29 mouse cellular contexts compared by ENCODE assay signal in genomic region chr1:39751537-39751936, GRCm38 (mm10). TPM values are rescaled to one million over a fixed set of nuclear protein-coding genes. Genes with fewer than 3 reads are reported as not detected.
"Had no signal": no experiment of that assay in that cellular context is flagged by ENCODE, and none has a peak within 500 bp of the region (broad histone marks: within the 10 kb centered on the region; RNA-seq: fewer than 3 reads in every experiment).

No protein-coding gene starts in this region.

- H3K9me3 ChIP-seq: lung, embryonic 15.5 days; midbrain, embryonic 13.5 days; midbrain, embryonic 15.5 days; neural tube, embryonic 13.5 days; neural tube, embryonic 15.5 days; stomach, embryonic 15.5 days had no signal

- H3K27me3 ChIP-seq: lung, embryonic 15.5 days; midbrain, embryonic 13.5 days; midbrain, embryonic 15.5 days; neural tube, embryonic 13.5 days; neural tube, embryonic 15.5 days; stomach, embryonic 15.5 days had no signal

- H3K4me3 ChIP-seq: lung, embryonic 15.5 days; megakaryocyte, embryonic 14.5 days; midbrain, embryonic 13.5 days; midbrain, embryonic 15.5 days; neural tube, embryonic 13.5 days; neural tube, embryonic 15.5 days; stomach, embryonic 15.5 days had no signal

- H3K36me3 ChIP-seq: lung, embryonic 15.5 days; midbrain, embryonic 13.5 days; midbrain, embryonic 15.5 days; neural tube, embryonic 13.5 days; neural tube, embryonic 15.5 days; stomach, embryonic 15.5 days had no signal

- H3K4me2 ChIP-seq: lung, embryonic 15.5 days; midbrain, embryonic 11.5 days; midbrain, embryonic 13.5 days; midbrain, embryonic 15.5 days; neural tube, embryonic 13.5 days; neural tube, embryonic 15.5 days; stomach, embryonic 15.5 days had no signal

- H3K27ac ChIP-seq: lung, embryonic 15.5 days; macrophage; midbrain, embryonic 13.5 days; midbrain, embryonic 15.5 days; neural tube, embryonic 13.5 days; neural tube, embryonic 15.5 days; stomach, embryonic 15.5 days; stomach, postnatal 0 days had no signal

- H3K9ac ChIP-seq: liver, postnatal 0 days; lung, embryonic 15.5 days; midbrain, embryonic 13.5 days; midbrain, embryonic 15.5 days; neural tube, embryonic 13.5 days; neural tube, embryonic 15.5 days; stomach, embryonic 15.5 days had no signal

- H3K4me1 ChIP-seq: midbrain, embryonic 15.5 days had no signal

- ATAC-seq: liver, postnatal 0 days; lung, postnatal 0 days; midbrain, embryonic 13.5 days; midbrain, embryonic 15.5 days had no signal

- DNase-seq: liver, postnatal 0 days; lung, adult 2 months; lung, postnatal 14 days; lung, postnatal 36 days; retina, postnatal 1 day; right cerebral cortex, adult 18-20 months; right cerebral cortex, postnatal 25 days; right cerebral cortex, postnatal 4 days; thymus, adult 2 months; thymus, postnatal 25 days had no signal

RNA-seq across cellular contexts. Expression of gene Rfx8, which starts 30.7 kb away (rescaled TPM):
- polyA plus RNA-seq: liver, postnatal 0 days; macrophage; small intestine, adult 2 months had no signal

RNA-seq across cellular contexts. Expression of gene Gm3646, which starts 53.6 kb away (rescaled TPM):
- total RNA-seq: megakaryocyte progenitor cell, adult 5-6 weeks; midbrain, postnatal 0 days; monocyte, adult 5-6 weeks had no signal
- polyA plus RNA-seq: liver, postnatal 0 days; lung, adult 2 months; lung, embryonic 15.5 days; lung, postnatal 0 days; macrophage; midbrain, embryonic 11.5 days; midbrain, embryonic 13.5 days; midbrain, embryonic 15.5 days; midbrain, postnatal 0 days; neural tube, embryonic 11.5 days; neural tube, embryonic 13.5 days; neural tube, embryonic 15.5 days; small intestine, adult 2 months; spleen, adult 2 months; testis, adult 2 months; thymus, adult 2 months; urinary bladder, adult 2 months had no signal
